ENCODE assay signal across 8 mouse cellular contexts in the genomic region with DNA sequence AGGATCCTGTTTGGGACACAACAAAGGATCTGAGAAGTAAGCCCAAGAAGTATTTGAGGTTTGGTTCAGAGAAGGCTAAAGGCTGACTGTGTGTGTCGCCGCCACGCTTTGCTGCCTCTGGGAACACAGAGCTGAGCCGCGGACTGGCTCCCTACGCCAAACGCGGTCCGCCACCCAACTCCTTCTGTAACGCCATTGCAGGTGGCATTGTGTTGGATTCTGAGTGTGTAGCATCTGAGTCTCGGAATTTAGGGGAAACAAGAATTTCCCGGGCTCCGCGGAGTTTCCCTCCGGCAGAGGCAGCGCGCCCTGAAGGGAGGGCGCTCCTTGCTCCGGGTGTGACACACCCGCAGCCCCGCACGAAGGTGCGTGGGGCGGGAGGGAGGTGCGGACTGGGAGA. TPM values are rescaled to one million over a fixed set of nuclear protein-coding genes. Genes with fewer than 3 reads are reported as not detected.
DNase-seq lines count a peak whose midpoint lies in the region; ATAC-seq and TF ChIP-seq lines count a peak whose summit lies in the region.

No protein-coding gene starts in this region.

- peak; percentile 63 for DNase-seq in embryo, embryonic 10 days (ENCODE audit: low spot score)
- DNase-seq in embryo, embryonic 9.5 days (ENCODE audit: extremely low spot score) = no peak
- no peak for DNase-seq in thymus, adult 2 months
- DNase-seq in thymus, postnatal 10 days (ENCODE audit: low spot score in 2 of 2) = no peak
- DNase-seq in kidney, postnatal 4 days = peak; percentile 56 to 65
- no peak for DNase-seq in cerebellum, adult 11 months
- no peak for DNase-seq in spleen, postnatal 36 days (ENCODE audit: low spot score in 2 of 2)

- no peak for TF ChIP-seq POLR2A in thymus, adult 2 months (IDR thresholded peaks at IDR 0.05; ENCODE audit: control insufficient read depth, extremely low read depth, insufficient read depth, low read length, poor library complexity)

- peak overlapping the region; percentile 98 for H3K4me2 ChIP-seq in neural tube, embryonic 14.5 days (ENCODE audit: low read depth, low read length)

- H3K4me1 ChIP-seq in thymus, adult 2 months (replicated peaks; ENCODE audit: control insufficient read depth, insufficient read depth, low read length) = no peaks in the 10 kb centered on the region
- H3K4me1 ChIP-seq in neural tube, embryonic 14.5 days (ENCODE audit: control insufficient read depth, insufficient read depth, low read length) = peaks cover 11% of the 10 kb centered on the region; the same call in 1 of the 2 replicates

- no peaks in the 10 kb centered on the region for H3K36me3 ChIP-seq in thymus, adult 2 months (ENCODE audit: control insufficient read depth, insufficient read depth, low read length)
- no peaks in the 10 kb centered on the region for H3K36me3 ChIP-seq in neural tube, embryonic 14.5 days (ENCODE audit: control insufficient read depth, insufficient read depth, low read length)

- no peak overlapping the region for H3K27ac ChIP-seq in thymus, adult 2 months (ENCODE audit: control insufficient read depth, insufficient read depth, low read length)
- H3K27ac ChIP-seq in neural tube, embryonic 14.5 days (ENCODE audit: low read depth, low read length) = peak overlapping the region; percentile 83

- no peak for ATAC-seq in neural tube, embryonic 14.5 days (ENCODE audit: low read depth)

- peak overlapping the region; percentile 63 for H3K9ac ChIP-seq in neural tube, embryonic 14.5 days (replicated peaks; ENCODE audit: low read depth, low read length)

- peaks cover 8% of the 10 kb centered on the region; the same call in 1 of the 2 replicates for H3K27me3 ChIP-seq in thymus, adult 2 months (ENCODE audit: control insufficient read depth, insufficient read depth, low read length)
- no peaks in the 10 kb centered on the region for H3K27me3 ChIP-seq in neural tube, embryonic 14.5 days (ENCODE audit: control insufficient read depth, insufficient read depth, low read length)

- H3K9me3 ChIP-seq in neural tube, embryonic 14.5 days (ENCODE audit: control insufficient read depth, low read length) = no peaks in the 10 kb centered on the region

- H3K4me3 ChIP-seq in thymus, adult 2 months (ENCODE audit: control insufficient read depth, insufficient read depth, low read length) = peak overlapping the region; percentile 20
- H3K4me3 ChIP-seq in neural tube, embryonic 14.5 days (ENCODE audit: low read depth, low read length) = peak overlapping the region; percentile 67

- 2% methylated on average over 25 of the region's 25 CpGs for WGBS in thymus, adult 2 months
- under 1% methylated on average over 23 of the region's 25 CpGs for WGBS in neural tube, embryonic 14.5 days

- TF ChIP-seq CTCF in thymus, adult 2 months (IDR thresholded peaks at IDR 0.05; ENCODE audit: borderline replicate concordance, control insufficient read depth, extremely low read depth, insufficient read depth, low read length, poor library complexity) = no peak

RNA-seq across cellular contexts. Expression of a gene that starts 0.3 kb away (rescaled TPM):
- polyA plus RNA-seq in thymus, adult 2 months (2012; rRNA removed) = 5.4 and 5.7 TPM in 2 replicates
- 35.8 and 39.4 TPM in 2 replicates for polyA plus RNA-seq in neural tube, embryonic 14.5 days (2014; fragmentation: Nextera tagmentation; extraction: Ambion mirVana)

Comparison
In these comparisons a context has a peak if more than half of its experiments do, and no peak if none do; other contexts are left out.
1. DNase-seq: peak in embryo, embryonic 10 days (single experiment) and kidney, postnatal 4 days (2 of 2); none in embryo, embryonic 9.5 days (single experiment), thymus, adult 2 months (single experiment), thymus, postnatal 10 days (0 of 2), cerebellum, adult 11 months (single experiment) and spleen, postnatal 36 days (0 of 2).